Mouse (Mus musculus) lung, postnatal 0 days (tissue): ENCODE measurements around the gene Il23a. TPM values are rescaled to one million over a fixed set of nuclear protein-coding genes. Genes with fewer than 3 reads are reported as not detected.
"Not testable (repeated sequence)": the region's sequence is repeated elsewhere in the genome, so short reads cannot be mapped to it uniquely, and the experiment has no call there.

Experiments
- ATAC-seq: fragments of 200-750 bp; cut with Nextera tagmentation; 2 replicates; pipeline ENCODE4 v1.8.0; 2017; ENCODE audit warnings: moderate library complexity
- DNase-seq: peaks from one replicate; pipeline ENCODE4 v3.0.0-alpha.2; 2016; ENCODE audit warnings: low spot score
- H3K27ac ChIP-seq: fragments of 300-500 bp; sonication (generic); 2 replicates; pipeline ENCODE4 v1.5.1; 2014; ENCODE audit warnings: antibody characterized with exemption, mild to moderate bottlenecking, low read length, mixed read lengths
- H3K27me3 ChIP-seq: fragments of 300-500 bp; sonication (generic); replicated peaks from 2 replicates; pipeline ENCODE4 v1.6.1; 2014; ENCODE audit warnings: low read length, mixed read lengths; ENCODE audit not compliant: insufficient read depth
- H3K36me3 ChIP-seq: fragments of 300-500 bp; sonication (generic); 2 replicates; pipeline ENCODE4 v1.6.1; 2014; ENCODE audit warnings: low read length, mixed read lengths; ENCODE audit not compliant: insufficient read depth
- H3K4me1 ChIP-seq: fragments of 300-500 bp; sonication (generic); 2 replicates; pipeline ENCODE4 v1.6.1; 2014; ENCODE audit warnings: antibody characterized with exemption, low read depth, low read length, mixed read lengths; ENCODE audit not compliant: insufficient read depth
- H3K4me2 ChIP-seq: fragments of 300-500 bp; sonication (generic); replicated peaks from 2 replicates; pipeline ENCODE4 v1.6.1; 2014; ENCODE audit warnings: low read depth, mild to moderate bottlenecking, low read length, moderate library complexity, mixed read lengths
- H3K4me3 ChIP-seq: fragments of 300-500 bp; sonication (generic); 2 replicates; pipeline ENCODE4 v1.5.1; 2014; ENCODE audit warnings: low read depth, low read length
- H3K9ac ChIP-seq: fragments of 300-500 bp; sonication (generic); replicated peaks from 2 replicates; pipeline ENCODE4 v1.6.1; 2014; ENCODE audit warnings: low read depth, mild to moderate bottlenecking
- H3K9me3 ChIP-seq: fragments of 300-500 bp; sonication (generic); 2 replicates; pipeline ENCODE4 v1.6.1; 2016; ENCODE audit warnings: low read length, mixed read lengths
- CTCF ChIP-seq: IDR thresholded peaks from 2 replicates; pipeline ENCODE4 v1.5.1; 2016; ENCODE audit warnings: antibody characterized with exemption, mild to moderate bottlenecking
- EP300 ChIP-seq: IDR thresholded peaks from 2 replicates; pipeline ENCODE4 v1.6.1; 2016; ENCODE audit warnings: antibody characterized with exemption, mild to moderate bottlenecking, control low read depth
- WGBS: fragments of 180-500 bp; shearing (Covaris S2); extraction: QIAGEN DNeasy Blood & Tissue Kit; methylation state at CpG from one replicate; pipeline ENCODE4 v1.1.7; 2014; 5-methylcytosine and 5-hydroxymethylcytosine counted together
- polyA plus RNA-seq: library from polyadenylated mRNA; unstranded; fragments of >200 nt; fragmentation: Nextera tagmentation; extraction: Ambion mirVana; gene quantifications from 2 replicates; pipeline ENCODE4 v1.2.1, GENCODE M21; 2015

Il23a gene
- polyA plus RNA-seq, 1 experiment from 2014 or later: 0.30 TPM

DNA sequence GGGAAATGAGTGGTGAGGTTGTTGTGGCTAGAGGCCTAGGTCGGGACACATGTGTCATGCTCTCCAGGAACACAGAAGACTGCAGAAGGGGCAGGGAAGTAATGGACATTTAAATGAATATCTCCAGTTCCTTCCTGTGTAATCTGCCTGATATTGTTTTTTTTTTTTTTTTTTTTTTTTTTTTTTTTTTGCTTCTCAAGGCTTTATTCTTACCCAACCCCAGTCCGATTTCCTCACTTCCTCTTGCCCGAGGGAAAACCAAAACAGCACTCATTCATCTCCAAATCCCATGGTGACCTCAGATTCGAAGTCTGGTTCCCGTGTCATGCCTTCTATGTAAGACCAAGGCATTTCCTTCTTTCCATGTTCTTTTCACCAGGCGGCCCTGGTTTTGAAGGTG lies 309 bp downstream of the Il23a start:
- H3K4me3 ChIP-seq: no peak overlapping the region
- H3K4me2 ChIP-seq: no peak overlapping the region
- no peaks in the 10 kb centered on the region for H3K36me3 ChIP-seq
- no peak for TF ChIP-seq CTCF
- no peak for TF ChIP-seq EP300
- no peaks in the 10 kb centered on the region for H3K27me3 ChIP-seq
- WGBS: 54% methylated on average over 6 of the region's 6 CpGs
- no peaks in the 10 kb centered on the region for H3K9me3 ChIP-seq
- DNase-seq (peak; percentile 77), ATAC-seq (no peak)
- H3K4me1 ChIP-seq: peaks cover 12% of the 10 kb centered on the region
- no peak overlapping the region for H3K9ac ChIP-seq
- no peak overlapping the region for H3K27ac ChIP-seq

DNA sequence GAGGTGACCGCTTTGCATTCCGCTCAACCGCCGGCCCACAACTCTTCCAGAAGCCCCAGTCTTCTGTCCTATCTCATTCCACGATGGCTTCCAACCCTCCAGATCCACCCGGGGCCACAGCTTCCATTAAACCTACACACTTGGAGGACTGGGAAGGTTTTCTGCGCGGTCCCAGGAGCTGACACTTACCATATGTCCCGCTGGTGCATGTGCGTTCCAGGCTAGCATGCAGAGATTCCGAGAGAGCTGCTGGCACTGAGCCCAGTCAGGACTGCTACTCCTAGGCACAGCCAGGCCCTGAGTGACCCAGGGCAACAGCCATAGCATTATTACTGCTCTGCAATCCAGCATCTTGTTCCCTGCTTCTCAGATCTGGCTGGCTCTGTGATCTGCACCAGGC lies 930 bp downstream of the Il23a start:
- ATAC-seq (peak; percentile 65), DNase-seq (peak; percentile 63)
- H3K4me3 ChIP-seq: no peak overlapping the region
- H3K27ac ChIP-seq: no peak overlapping the region
- no peak overlapping the region for H3K4me2 ChIP-seq
- WGBS: 59% methylated on average over 11 of the region's 11 CpGs
- H3K4me1 ChIP-seq: peaks cover 11% of the 10 kb centered on the region
- no peaks in the 10 kb centered on the region for H3K27me3 ChIP-seq
- H3K9me3 ChIP-seq: no peaks in the 10 kb centered on the region
- no peak overlapping the region for H3K9ac ChIP-seq
- peaks cover 3% of the 10 kb centered on the region; the same call in 1 of the 2 replicates for H3K36me3 ChIP-seq
- TF ChIP-seq CTCF (no peak), EP300 (no peak)

DNA sequence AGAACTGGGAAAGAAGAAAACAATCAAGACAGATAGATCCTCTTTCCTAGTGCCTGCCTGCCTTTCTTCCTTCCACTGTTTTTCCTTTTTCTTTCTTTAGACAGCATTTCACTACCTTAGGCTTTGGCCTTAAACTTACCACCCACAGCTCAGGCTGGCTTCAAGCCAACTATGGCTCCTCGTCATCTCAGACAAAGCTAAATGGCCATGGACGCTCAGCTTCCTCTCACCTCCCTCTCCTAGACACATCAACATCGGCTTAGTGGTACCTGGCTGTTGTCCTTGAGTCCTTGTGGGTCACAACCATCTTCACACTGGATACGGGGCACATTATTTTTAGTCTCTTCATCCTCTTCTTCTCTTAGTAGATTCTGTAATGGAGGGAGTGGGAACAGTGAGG lies 1.3 kb downstream of the Il23a start:
- no peak for TF ChIP-seq EP300
- TF ChIP-seq CTCF: no peak
- no peak; the same call in 1 of the 2 replicates for ATAC-seq
- Histone ChIP-seq H3K36me3 (peaks cover 7% of the 10 kb centered on the region; the same call in 1 of the 2 replicates), H3K27ac (no peak overlapping the region), H3K4me2 (no peak overlapping the region), H3K4me3 (no peak overlapping the region), H3K9me3 (no peaks in the 10 kb centered on the region), H3K27me3 (no peaks in the 10 kb centered on the region), H3K9ac (no peak overlapping the region), H3K4me1 (peaks cover 7% of the 10 kb centered on the region; the same call in 1 of the 2 replicates)
- WGBS: 51% methylated on average over 4 of the region's 4 CpGs
- no peak for DNase-seq

DNA sequence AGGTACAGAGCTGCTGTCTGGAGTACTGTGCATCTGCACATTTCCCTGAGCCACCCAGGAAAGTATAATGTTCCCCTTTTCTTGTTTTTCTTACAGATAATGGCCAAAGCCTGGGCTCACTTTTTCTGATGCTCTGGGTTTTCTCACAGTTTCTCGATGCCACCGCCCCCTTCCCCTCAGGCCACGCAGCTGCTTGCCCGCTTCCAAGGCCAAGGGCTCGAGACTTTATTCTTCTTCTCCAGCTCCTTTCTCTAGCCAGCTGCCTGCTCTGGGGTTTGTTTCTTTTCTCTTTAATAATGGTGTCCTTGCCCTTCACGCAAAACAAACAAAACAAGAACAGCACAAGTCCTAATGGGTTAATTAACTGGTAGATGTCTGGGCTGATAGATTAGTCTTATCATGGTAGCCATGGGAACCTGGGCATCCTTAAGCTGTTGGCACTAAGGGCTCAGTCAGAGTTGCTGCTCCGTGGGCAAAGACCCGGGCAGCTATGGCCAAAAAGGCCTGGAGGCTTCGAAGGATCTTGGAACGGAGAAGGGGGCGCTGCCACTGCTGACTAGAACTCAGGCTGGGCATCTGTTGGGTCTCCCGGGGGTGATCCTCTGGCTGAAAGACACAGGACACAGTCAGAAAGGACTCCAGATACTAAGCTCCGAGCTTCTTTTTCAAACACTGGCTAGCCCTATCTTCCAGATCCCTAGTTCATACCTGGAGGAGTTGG lies 2.0 kb downstream of the Il23a start:
- H3K27ac ChIP-seq: no peak overlapping the region
- no peak overlapping the region for H3K4me3 ChIP-seq
- H3K4me2 ChIP-seq: no peak overlapping the region
- no peaks in the 10 kb centered on the region for H3K9me3 ChIP-seq
- peaks cover 6% of the 10 kb centered on the region; the same call in 1 of the 2 replicates for H3K4me1 ChIP-seq
- no peak overlapping the region for H3K9ac ChIP-seq
- ATAC-seq (no peak), DNase-seq (no peak)
- no peaks in the 10 kb centered on the region for H3K27me3 ChIP-seq
- TF ChIP-seq EP300: no peak
- no peak for TF ChIP-seq CTCF
- 73% methylated on average over 13 of the region's 13 CpGs for WGBS
- H3K36me3 ChIP-seq: peaks cover 13% of the 10 kb centered on the region

DNA sequence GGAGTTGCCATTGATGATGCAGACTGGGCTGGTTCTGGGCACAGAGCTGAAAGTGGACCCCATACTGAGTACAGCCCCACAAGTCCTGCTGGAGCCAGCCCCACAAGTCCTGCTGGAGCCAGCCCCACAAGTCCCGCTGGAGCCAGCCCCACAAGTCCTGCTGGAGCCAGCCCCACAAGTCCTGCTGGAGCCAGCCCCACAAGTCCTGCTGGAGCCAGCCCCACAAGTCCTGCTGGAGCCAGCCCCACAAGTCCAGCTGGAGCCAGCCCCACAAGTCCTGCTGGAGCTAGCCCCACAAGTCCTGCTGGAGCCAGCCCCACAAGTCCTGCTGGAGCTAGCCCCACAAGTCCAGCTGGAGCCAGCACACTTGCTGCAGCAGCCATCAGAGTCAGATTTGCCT lies 8.0 kb downstream of the Il23a start:
- not testable (repeated sequence) for H3K27ac ChIP-seq, H3K4me1 ChIP-seq, ATAC-seq, H3K4me2 ChIP-seq, H3K9me3 ChIP-seq, H3K4me3 ChIP-seq, H3K9ac ChIP-seq, H3K27me3 ChIP-seq, DNase-seq
- WGBS: 76% methylated on average over 1 of the region's 1 CpGs
- H3K36me3 ChIP-seq: peaks cover 44% of the 10 kb centered on the region

DNA sequence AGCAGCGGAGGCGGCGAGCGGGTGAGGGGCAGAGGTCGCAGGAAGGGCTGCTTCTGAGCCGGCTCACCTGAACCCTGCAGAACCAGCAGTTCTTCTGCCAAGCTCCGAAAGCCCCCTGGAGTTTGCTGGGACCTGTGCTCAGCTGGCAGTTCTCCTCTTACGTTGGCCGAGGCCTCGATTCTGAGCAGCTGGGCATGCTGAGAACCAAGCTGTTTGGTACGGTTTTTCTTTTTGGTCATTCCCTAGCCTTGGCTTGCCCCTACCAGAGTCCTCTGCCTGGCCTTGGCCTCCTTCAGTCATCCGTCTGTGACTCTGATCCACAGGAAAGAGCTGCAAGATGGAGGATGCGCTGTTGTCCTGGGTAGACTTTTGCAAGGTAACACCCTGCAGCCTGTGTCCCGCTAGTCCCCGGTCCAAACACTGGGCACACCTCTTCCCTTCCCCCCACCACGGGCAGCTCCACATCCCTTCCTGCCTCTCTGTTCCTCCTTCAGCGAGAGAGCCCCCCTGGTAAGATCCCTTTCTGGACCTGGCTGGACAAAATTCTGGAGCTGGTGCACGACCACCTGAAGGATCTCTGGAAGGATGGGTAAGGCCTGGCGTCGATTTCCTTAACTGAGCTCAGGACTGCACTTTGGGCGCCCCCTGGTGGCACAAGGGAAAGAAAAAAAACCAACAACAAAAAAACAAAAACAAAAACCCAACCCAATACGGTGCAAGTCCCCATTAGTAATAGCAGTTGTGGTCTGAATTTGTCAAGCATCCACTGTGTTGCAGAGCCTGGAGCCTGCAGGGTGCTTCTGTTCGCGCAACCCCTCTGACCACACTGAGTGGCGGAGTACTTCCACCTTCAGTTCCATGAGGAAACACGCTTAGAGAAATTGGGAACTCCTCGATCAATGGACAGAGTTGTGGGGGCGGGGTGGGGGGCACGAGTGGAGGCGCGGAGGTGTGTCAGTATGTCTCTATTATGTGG lies 14.7 kb downstream of the Il23a start:
- no peak overlapping the region for H3K27ac ChIP-seq
- peaks cover 33% of the 10 kb centered on the region; the same call in 1 of the 2 replicates for H3K36me3 ChIP-seq
- H3K27me3 ChIP-seq: no peaks in the 10 kb centered on the region
- no peaks in the 10 kb centered on the region for H3K4me1 ChIP-seq
- no peak overlapping the region for H3K4me2 ChIP-seq
- 61% methylated on average over 31 of the region's 31 CpGs for WGBS
- ATAC-seq (0 out of 2 replicates have a peak, but pooled peaks have one; percentile 30), DNase-seq (peak; percentile 73)
- TF ChIP-seq EP300 (no peak), CTCF (peak; percentile 76)
- no peak overlapping the region for H3K9ac ChIP-seq
- no peaks in the 10 kb centered on the region for H3K9me3 ChIP-seq
- no peak overlapping the region for H3K4me3 ChIP-seq
